Mouse (Mus musculus): ENCODE results near the gene Mospd3. TPM values are rescaled to one million over a fixed set of nuclear protein-coding genes. Genes with fewer than 3 reads are reported as not detected.

Mospd3 gene
- polyA plus RNA-seq, 1 experiment from 2014 or later = 72.3 TPM

DNA sequence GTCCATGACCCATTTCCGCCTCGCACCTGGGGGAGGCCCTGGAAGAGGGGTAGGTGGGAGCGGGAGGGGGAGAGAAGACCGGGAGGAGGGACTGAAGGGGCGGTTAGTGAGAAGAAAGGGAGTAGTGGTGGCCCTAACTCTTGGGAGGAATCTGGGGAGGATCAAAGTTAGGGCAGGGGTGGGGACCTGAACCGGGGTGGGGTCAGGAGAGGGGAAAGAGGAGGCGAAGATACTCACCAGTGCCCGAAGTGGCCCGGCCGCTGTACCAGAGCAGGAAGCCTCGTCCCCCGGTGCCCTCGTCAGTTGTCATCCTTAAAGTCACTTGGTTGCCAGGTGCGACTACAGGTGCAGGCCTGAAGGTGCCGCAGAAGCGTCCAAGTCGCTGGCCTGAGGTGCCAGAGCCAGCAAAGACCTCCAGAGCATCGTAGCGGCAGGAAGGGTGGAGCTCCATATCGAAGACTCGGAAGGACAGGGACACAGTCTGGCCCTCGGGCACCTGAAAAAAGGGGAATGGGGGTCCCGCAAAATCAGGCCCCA, 7.9 kb upstream of the Mospd3 start:
- Histone ChIP-seq H3K27ac (no peak overlapping the region), H3K36me3 (ENCODE audit: inconsistent target) (no peaks in the 10 kb centered on the region), H3K4me3 (ENCODE audit: inconsistent target) (no peak overlapping the region), H3K79me2 (ENCODE audit: inconsistent target) (peaks cover 2% of the 10 kb centered on the region; the same call in 1 of the 2 replicates)
- 86% methylated on average over 16 of the region's 23 CpGs for WGBS (ENCODE audit: missing documents)

DNA sequence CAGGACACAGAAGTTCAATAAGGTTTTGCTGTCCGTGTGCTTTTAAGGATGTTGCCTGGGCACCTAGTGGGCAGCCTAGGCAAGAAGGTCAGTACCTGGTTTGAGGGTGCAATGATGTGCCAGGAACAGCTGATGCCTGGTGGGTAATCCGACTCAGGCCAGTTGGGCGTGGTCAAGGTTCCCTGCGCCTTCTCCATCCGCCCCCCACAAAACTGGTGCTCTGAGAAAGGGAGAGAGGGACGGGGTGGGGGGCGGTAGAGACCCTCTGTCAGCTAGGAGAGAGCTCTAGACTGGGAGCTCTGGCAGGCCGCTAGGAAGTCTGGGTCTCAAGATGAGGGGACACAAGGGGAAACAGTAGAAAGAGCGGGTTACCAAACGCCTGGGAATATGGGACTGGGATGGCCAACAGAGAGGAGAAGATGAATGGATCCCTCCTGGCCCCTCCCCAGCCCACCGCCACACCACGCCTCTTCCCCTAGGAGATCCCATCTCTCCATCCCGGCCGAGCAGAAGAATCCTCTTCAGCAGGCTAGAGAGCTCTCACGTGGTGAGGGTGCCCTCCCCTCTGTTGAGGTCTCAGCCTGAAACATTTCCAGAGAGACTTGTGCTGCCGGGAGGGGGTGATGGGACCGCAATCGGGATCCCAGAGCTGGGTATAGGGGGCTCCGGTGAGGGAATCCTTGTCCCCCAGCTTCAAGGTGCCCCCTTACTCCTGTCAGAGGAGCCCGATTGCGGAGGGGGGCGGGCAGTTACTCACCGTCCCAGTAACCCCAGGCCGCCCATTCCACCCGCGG, 7.2 kb upstream of the Mospd3 start:
- Histone ChIP-seq H3K79me2 (ENCODE audit: inconsistent target) (peaks cover 9% of the 10 kb centered on the region; the same call in 1 of the 2 replicates), H3K27ac (no peak overlapping the region), H3K36me3 (ENCODE audit: inconsistent target) (no peaks in the 10 kb centered on the region), H3K4me3 (ENCODE audit: inconsistent target) (no peak overlapping the region)
- 83% methylated on average over 24 of the region's 26 CpGs for WGBS (ENCODE audit: missing documents)

DNA sequence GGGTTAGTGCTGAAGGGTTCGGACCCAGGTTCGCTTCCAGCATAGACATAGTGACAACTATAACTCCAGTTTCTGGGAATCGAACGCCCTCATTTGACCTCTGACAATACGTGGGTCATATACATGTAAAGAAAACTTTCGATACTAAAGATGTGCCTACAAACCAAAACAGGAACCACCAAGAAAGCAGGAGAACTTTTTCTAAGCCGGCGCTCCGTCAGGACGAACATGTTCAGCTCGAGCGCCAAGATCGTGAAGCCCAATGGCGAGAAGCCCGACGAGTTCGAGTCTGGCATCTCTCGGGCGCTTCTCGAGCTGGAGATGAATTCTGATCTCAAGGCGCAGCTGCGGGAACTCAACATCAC, 489 bp upstream of the Mospd3 start:
- Histone ChIP-seq H3K36me3 (ENCODE audit: inconsistent target) (no peaks in the 10 kb centered on the region), H3K27ac (peak overlapping the region; percentile 98), H3K79me2 (ENCODE audit: inconsistent target) (peaks cover 33% of the 10 kb centered on the region), H3K4me3 (ENCODE audit: inconsistent target) (peak overlapping the region; percentile 67)
- 0% methylated on average over 22 of the region's 22 CpGs for WGBS (ENCODE audit: missing documents)

DNA sequence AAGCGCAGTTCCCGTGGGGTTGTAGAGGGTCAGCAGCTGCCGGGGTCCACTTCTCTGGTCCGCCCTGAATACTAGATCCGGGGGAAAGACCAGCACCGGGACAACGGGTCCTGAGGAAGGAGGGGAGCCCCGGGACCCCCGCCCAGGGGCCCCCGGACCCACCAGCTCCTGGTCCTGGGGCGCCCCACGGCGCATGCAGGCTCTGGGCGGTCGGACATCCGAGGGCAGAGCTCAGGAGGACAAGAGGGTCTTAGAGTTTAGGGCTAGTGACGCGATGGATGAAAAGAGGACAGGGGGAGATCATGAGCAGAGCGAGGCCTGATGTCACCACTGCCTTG, 608 bp downstream of the Mospd3 start:
- peak overlapping the region; percentile 98 for H3K27ac ChIP-seq
- WGBS (ENCODE audit: missing documents) = 2% methylated on average over 19 of the region's 19 CpGs
- H3K36me3 ChIP-seq (ENCODE audit: inconsistent target) = no peaks in the 10 kb centered on the region
- H3K4me3 ChIP-seq (ENCODE audit: inconsistent target) = peak overlapping the region; percentile 67
- peaks cover 33% of the 10 kb centered on the region for H3K79me2 ChIP-seq (ENCODE audit: inconsistent target)

GRCm38 (mm10) chr5:137599600-137599999, 1.3 kb downstream of the Mospd3 start:
- Histone ChIP-seq H3K36me3 (ENCODE audit: inconsistent target) (no peaks in the 10 kb centered on the region), H3K27ac (peak overlapping the region; percentile 98), H3K4me3 (ENCODE audit: inconsistent target) (peak overlapping the region; percentile 67), H3K79me2 (ENCODE audit: inconsistent target) (peaks cover 33% of the 10 kb centered on the region)
- WGBS (ENCODE audit: missing documents) = 32% methylated on average over 9 of the region's 9 CpGs

DNA sequence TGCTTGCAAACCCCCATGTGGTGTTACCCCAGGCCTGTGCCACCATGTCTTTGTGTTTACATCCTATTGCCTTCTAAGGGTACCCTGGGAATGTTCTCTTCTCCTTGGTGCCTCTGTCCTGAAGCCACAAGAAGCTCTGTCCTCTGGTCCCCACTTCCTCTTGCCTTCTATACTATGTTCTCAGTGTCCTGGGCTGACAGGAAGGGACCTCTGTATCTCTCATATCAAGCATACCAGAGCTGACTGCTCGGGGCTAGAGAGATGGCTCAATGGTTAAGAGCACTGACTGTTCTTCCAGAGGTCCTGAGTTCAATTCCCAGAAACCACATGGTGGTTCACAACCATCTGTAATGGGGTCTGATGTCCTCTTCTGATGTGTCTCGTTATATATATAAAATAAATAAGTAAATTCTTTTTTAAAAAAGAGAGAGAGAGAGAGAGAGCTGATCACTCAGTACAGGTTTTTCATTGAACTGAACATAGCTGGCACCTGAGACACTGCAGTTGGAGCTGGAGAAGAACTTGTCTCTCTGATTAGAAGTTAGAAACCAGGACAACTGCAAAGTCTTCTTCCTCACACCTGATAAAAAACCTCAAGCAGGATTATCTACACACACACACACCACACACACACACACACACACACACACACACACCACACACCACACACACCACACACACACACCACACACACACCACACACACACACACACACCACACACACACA, 2.6 kb downstream of the Mospd3 start:
- H3K79me2 ChIP-seq (ENCODE audit: inconsistent target) = peaks cover 27% of the 10 kb centered on the region
- no peak overlapping the region for H3K27ac ChIP-seq
- 27% methylated on average over 2 of the region's 2 CpGs for WGBS (ENCODE audit: missing documents)
- no peaks in the 10 kb centered on the region for H3K36me3 ChIP-seq (ENCODE audit: inconsistent target)
- H3K4me3 ChIP-seq (ENCODE audit: inconsistent target) = no peak overlapping the region

DNA sequence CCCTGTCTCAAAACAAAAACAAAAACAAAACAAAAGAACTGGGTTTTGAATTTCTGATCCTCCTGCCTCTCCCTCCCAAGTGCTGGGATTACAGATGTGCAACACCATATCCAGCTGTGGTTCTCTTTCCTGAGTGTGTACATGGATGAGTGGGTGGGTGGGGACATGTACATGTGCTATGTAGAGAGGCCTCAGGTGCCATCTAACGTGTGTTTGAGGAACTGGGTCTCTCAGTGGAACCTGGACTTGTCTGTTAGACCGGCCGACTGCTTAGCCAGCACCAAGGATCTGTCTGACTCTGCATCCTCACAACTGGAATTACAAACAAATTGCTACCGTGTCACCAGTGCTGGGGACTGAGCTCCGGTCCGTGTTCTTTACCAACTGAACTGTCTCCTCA, 3.2 kb downstream of the Mospd3 start:
- 62% methylated on average over 6 of the region's 6 CpGs for WGBS (ENCODE audit: missing documents)
- H3K4me3 ChIP-seq (ENCODE audit: inconsistent target) = no peak overlapping the region
- H3K36me3 ChIP-seq (ENCODE audit: inconsistent target) = no peaks in the 10 kb centered on the region
- H3K27ac ChIP-seq = no peak overlapping the region
- H3K79me2 ChIP-seq (ENCODE audit: inconsistent target) = peaks cover 20% of the 10 kb centered on the region

DNA sequence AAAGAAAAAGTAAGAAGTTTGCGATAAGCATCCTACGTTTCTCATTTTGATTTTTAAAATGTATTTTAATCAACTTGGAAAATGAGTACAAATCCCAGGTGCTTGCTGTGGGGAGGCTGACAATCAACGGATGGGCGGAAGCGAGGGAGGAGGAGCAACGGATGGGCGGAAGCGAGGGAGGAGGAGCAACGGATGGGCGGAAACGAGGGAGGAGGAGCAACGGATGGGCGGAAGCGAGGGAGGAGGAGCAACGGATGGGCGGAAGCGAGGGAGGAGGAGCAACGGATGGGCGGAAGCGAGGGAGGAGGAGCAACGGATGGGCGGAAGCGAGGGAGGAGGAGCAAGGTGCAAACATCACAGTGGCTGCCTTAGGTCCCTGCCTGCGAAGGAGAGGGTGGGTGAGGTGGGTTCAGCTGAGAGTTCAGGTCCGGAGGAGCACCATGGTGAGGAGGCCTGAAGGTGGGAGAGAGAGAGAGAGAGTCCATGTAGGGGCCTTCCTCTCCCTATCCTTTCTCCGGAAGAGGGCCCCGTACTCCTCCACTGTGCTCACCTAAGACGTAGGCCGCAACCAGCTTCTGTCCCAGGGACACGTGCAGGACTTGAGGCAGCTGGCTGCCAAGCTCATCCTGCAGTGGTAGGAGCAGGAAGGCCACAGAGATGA, 4.1 kb downstream of the Mospd3 start:
- peak overlapping the region; percentile 40 for H3K27ac ChIP-seq
- H3K36me3 ChIP-seq (ENCODE audit: inconsistent target) = no peaks in the 10 kb centered on the region
- WGBS (ENCODE audit: missing documents) = 28% methylated on average over 28 of the region's 30 CpGs
- peaks cover 13% of the 10 kb centered on the region; the same call in 1 of the 2 replicates for H3K79me2 ChIP-seq (ENCODE audit: inconsistent target)
- H3K4me3 ChIP-seq (ENCODE audit: inconsistent target) = peak overlapping the region; percentile 32

- 95% methylated on average over 7 of the region's 7 CpGs for WGBS (ENCODE audit: missing documents)
Observed at GRCm38 (mm10) chr5:137595921-137596320, 4.9 kb downstream of the Mospd3 start.

DNA sequence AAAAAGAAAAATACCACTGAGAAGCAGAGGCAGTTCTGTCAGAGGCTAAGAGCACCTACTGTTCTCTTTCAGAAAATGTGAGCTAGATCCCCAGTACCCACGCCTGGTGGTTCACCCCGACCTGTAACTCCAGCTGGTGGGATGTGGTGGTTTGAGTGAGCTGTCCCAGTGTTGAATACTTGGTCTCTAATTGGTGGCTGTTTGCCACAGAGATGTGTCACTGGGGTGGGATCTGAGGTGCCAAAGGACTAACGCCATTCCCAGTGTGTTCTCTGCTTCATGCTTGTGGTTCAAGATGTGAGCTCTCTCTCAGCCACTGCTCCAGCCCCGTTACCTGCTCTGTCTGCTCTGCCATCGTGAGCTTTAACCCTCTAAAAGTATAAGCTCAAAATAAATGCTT, 10.4 kb downstream of the Mospd3 start:
- Histone ChIP-seq H3K36me3 (ENCODE audit: inconsistent target) (no peaks in the 10 kb centered on the region), H3K27ac (no peak overlapping the region), H3K79me2 (ENCODE audit: inconsistent target) (no peaks in the 10 kb centered on the region), H3K4me3 (ENCODE audit: inconsistent target) (no peak overlapping the region)
- WGBS (ENCODE audit: missing documents) = 71% methylated on average over 4 of the region's 5 CpGs

More at GRCm38 (mm10) chr5:137595921-137596320, 4.9 kb downstream of the Mospd3 start:
- H3K36me3 ChIP-seq (ENCODE audit: inconsistent target) = no peaks in the 10 kb centered on the region
- peaks cover 13% of the 10 kb centered on the region; the same call in 1 of the 2 replicates for H3K79me2 ChIP-seq (ENCODE audit: inconsistent target)
- H3K4me3 ChIP-seq (ENCODE audit: inconsistent target) = no peak overlapping the region
- no peak overlapping the region for H3K27ac ChIP-seq

DNA sequence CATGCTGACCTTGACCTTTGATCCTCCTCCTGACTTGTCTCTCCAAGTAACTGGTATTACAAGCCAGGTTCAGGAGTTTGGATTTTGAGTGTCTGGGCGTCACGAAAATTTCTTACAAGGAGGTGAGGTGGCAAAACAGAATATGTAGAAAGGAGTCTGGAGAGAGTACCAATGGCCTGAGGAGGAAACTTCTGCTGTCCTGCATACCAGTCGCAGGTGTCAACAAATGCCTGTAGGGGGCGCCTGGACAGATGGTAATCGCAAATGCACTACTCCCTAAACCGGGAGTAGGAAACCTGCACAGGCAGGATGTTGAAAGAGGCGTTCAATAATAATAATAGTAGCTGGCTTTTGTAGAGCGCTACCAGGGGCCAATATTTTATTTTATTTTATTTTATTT, 15.9 kb downstream of the Mospd3 start:
- 27% methylated on average over 8 of the region's 8 CpGs for WGBS (ENCODE audit: missing documents)
- Histone ChIP-seq H3K4me3 (ENCODE audit: inconsistent target) (no peak overlapping the region), H3K79me2 (ENCODE audit: inconsistent target) (no peaks in the 10 kb centered on the region), H3K27ac (no peak overlapping the region), H3K36me3 (ENCODE audit: inconsistent target) (no peaks in the 10 kb centered on the region)

GRCm38 (mm10) chr5:137583670-137584169, 17.1 kb downstream of the Mospd3 start:
- 92% methylated on average over 24 of the region's 27 CpGs for WGBS (ENCODE audit: missing documents)
- Histone ChIP-seq H3K36me3 (ENCODE audit: inconsistent target) (no peaks in the 10 kb centered on the region), H3K79me2 (ENCODE audit: inconsistent target) (no peaks in the 10 kb centered on the region), H3K4me3 (ENCODE audit: inconsistent target) (no peak overlapping the region), H3K27ac (no peak overlapping the region)

GRCm38 (mm10) chr5:137582702-137583101, 18.2 kb downstream of the Mospd3 start:
- Histone ChIP-seq H3K36me3 (ENCODE audit: inconsistent target) (no peaks in the 10 kb centered on the region), H3K4me3 (ENCODE audit: inconsistent target) (no peak overlapping the region), H3K79me2 (ENCODE audit: inconsistent target) (no peaks in the 10 kb centered on the region), H3K27ac (no peak overlapping the region)
- WGBS (ENCODE audit: missing documents) = 90% methylated on average over 8 of the region's 8 CpGs

DNA sequence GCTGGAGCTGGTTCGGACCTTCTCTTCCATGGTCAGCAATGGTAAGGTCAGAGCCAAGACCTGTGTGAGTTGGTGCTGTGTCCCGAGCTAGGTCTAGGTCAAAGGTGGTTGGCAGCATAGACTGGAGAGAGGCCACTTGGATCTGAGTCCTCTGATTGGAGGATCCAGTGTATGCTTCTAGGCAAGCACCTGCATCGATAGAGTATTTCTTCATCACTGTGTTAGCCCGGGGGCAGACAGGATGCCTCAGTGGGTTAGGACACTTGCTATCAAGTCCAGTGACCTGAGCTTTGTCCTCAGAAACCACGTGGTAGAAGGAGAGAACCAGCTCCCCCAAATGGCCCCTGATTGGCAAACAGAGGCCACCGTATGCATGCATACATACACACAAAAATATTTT, 20.6 kb downstream of the Mospd3 start:
- Histone ChIP-seq H3K27ac (no peak overlapping the region), H3K36me3 (ENCODE audit: inconsistent target) (no peaks in the 10 kb centered on the region)
- WGBS (ENCODE audit: missing documents) = 83% methylated on average over 6 of the region's 6 CpGs

More for the DNA sequence above, 20.6 kb downstream of the Mospd3 start:
- Histone ChIP-seq H3K4me3 (ENCODE audit: inconsistent target) (no peak overlapping the region), H3K79me2 (ENCODE audit: inconsistent target) (no peaks in the 10 kb centered on the region)
